In the genomic region with DNA sequence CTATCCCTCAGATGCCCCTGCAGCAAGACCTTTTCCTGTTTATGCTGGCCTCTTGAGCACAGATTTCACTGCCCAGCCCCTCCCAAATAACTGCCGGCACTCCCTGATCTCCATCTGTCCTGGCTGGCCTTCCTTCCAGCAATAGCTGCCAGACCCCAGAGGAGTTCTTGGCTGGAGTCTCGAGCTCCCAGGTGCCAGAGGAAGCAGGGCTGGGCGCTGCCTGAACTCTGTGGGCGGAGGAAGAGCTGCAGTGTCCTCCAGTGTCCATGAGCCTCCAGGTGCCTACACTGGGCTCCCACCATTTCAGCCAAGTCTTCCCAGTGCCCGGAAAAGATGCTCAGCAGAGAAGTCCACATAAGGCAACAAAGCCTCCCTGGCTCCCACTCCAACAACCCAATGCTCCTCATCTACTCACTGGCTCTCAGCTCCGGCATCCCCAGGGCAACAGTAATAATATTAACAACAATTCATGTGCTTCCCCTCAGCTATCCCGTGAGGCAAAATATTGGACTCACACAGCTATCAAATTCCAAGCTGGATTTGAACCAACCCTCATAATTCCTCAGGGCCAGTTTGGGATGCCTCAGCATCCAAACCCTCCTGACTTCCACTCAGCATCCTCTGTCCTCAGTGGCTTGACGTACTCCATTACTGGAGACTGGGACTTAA, we compare ENCODE assay signal across 7 mouse cellular contexts. TPM values are rescaled to one million over a fixed set of nuclear protein-coding genes. Genes with fewer than 3 reads are reported as not detected.
DNase-seq lines count a peak whose midpoint lies in the region; ATAC-seq lines count a peak whose summit lies in the region.

No protein-coding gene starts in this region.

- H3K27ac ChIP-seq in embryonic facial prominence, embryonic 15.5 days (replicated peaks): 0 out of 2 replicates have a peak overlapping the region, but pooled peaks have one; percentile 2

- peak; percentile 26 to 83 for DNase-seq in urinary bladder, adult 18-20 months (ENCODE audit: low spot score in 2 of 2)
- no peak for DNase-seq in urinary bladder, adult 2 months (ENCODE audit: low spot score)
- peak; percentile 79 to 85 for DNase-seq in heart, postnatal 36 days
- peak; percentile 65 to 84 for DNase-seq in lung, postnatal 4 days
- DNase-seq in spleen, adult 18-20 months: no peak
- DNase-seq in thymus, adult 18-20 months: no peak

- no peak overlapping the region for H3K4me2 ChIP-seq in embryonic facial prominence, embryonic 15.5 days (replicated peaks)

- no peak overlapping the region for H3K4me3 ChIP-seq in embryonic facial prominence, embryonic 15.5 days (replicated peaks)

- no peaks in the 10 kb centered on the region for H3K27me3 ChIP-seq in embryonic facial prominence, embryonic 15.5 days

- peaks cover 14% of the 10 kb centered on the region; the same call in 1 of the 2 replicates for H3K4me1 ChIP-seq in embryonic facial prominence, embryonic 15.5 days

- 0 out of 2 replicates have a peak, but pooled peaks have one; percentile 15 for ATAC-seq in embryonic facial prominence, embryonic 15.5 days (ENCODE audit: insufficient number of reproducible peaks, low FRiP score, low TSS enrichment, low read depth)

- 45% methylated on average over 8 of the region's 8 CpGs for WGBS in embryonic facial prominence, embryonic 15.5 days

- no peaks in the 10 kb centered on the region for H3K9me3 ChIP-seq in embryonic facial prominence, embryonic 15.5 days (replicated peaks)

- no peaks in the 10 kb centered on the region for H3K36me3 ChIP-seq in embryonic facial prominence, embryonic 15.5 days

- no peak overlapping the region for H3K9ac ChIP-seq in embryonic facial prominence, embryonic 15.5 days

- intact Hi-C loops in heart, postnatal 36 days (cut with DNase I): no loop called here

RNA-seq across cellular contexts. Expression of a gene that starts 15.5 kb away (rescaled TPM):
- polyA plus RNA-seq in urinary bladder, adult 2 months (2012; rRNA removed): 3.7 and 4.3 TPM in 2 replicates
- polyA plus RNA-seq in embryonic facial prominence, embryonic 15.5 days (2015; fragmentation: Nextera tagmentation; extraction: Ambion mirVana): 7.8 and 8.5 TPM in 2 replicates
- 1 to 10 TPM in 1 of 2 experiments, under 1 TPM in 1; 0.89 to 1.4 TPM for total RNA-seq in heart, postnatal 36 days (2021)

Comparison
In these comparisons a context has a peak if more than half of its experiments do, and no peak if none do; other contexts are left out.
1. DNase-seq: peak in urinary bladder, adult 18-20 months (2 of 2), heart, postnatal 36 days (2 of 2) and lung, postnatal 4 days (2 of 2); none in urinary bladder, adult 2 months (single experiment), spleen, adult 18-20 months (0 of 2) and thymus, adult 18-20 months (0 of 2).